Mouse (Mus musculus): Measurements from ENCODE around the gene Ugt1a7c. TPM values are rescaled to one million over a fixed set of nuclear protein-coding genes. Genes with fewer than 3 reads are reported as not detected.
A peak's percentile ranks its signal among the peaks of the same experiment; 100 is the strongest.
"Not testable (repeated sequence)": the region's sequence is repeated elsewhere in the genome, so short reads cannot be mapped to it uniquely, and the experiment has no call there.

Ugt1a7c gene
- total RNA-seq (2021), result 1 to 10 TPM; 2.4 to 3.0 TPM
- long read RNA-seq, experiment 1, partial matches to known transcripts, result 0 of 2 reads
- long read RNA-seq, experiment 1, other reads (novel, unspliced or antisense), result 0 of 2 reads
- long read RNA-seq, experiment 2, partial matches to known transcripts, result 0 of 3 reads
- long read RNA-seq, experiment 2, other reads (novel, unspliced or antisense), result 1 of 3 reads

GRCm38 (mm10) chr1:88094941-88095492, at the start of gene Ugt1a7c:
Gene Ugt1a7c (plus strand): TSS chr1:88095062.
- peak in 1 of 2 experiments; percentile 26 for DNase-seq (ENCODE audit: low spot score in 2 of 2)

- DNase-seq (ENCODE audit: low spot score in 2 of 2), result not testable (repeated sequence)
These were observed 47.5 kb upstream of the Ugt1a7c start for GRCm38 (mm10) chr1:88047408-88047807.

- DNase-seq (ENCODE audit: low spot score in 2 of 2), result no peak
These were observed 39.8 kb upstream of the Ugt1a7c start, which contains the start of gene Ugt1a10 for GRCm38 (mm10) chr1:88055088-88055487. Gene Ugt1a10 (plus strand): TSS chr1:88055388.

- DNase-seq (ENCODE audit: low spot score in 2 of 2), result not testable (repeated sequence)
These were observed 28.3 kb upstream of the Ugt1a7c start for GRCm38 (mm10) chr1:88066472-88067102.

GRCm38 (mm10) chr1:88070495-88070894, 24.4 kb upstream of the Ugt1a7c start, which contains the start of gene Ugt1a9:
Gene Ugt1a9 (plus strand): TSS chr1:88070800.
- no peak for DNase-seq (ENCODE audit: low spot score in 2 of 2)

GRCm38 (mm10) chr1:88070902-88071301, 24.0 kb upstream of the Ugt1a7c start:
- DNase-seq (ENCODE audit: low spot score in 2 of 2), result no peak

- DNase-seq (ENCODE audit: low spot score in 2 of 2), result no peak
These were observed 20.4 kb upstream of the Ugt1a7c start for GRCm38 (mm10) chr1:88074471-88074870.

GRCm38 (mm10) chr1:88077128-88077527, 17.7 kb upstream of the Ugt1a7c start:
- no peak for DNase-seq (ENCODE audit: low spot score in 2 of 2)

GRCm38 (mm10) chr1:88081670-88082069, 13.2 kb upstream of the Ugt1a7c start:
- DNase-seq (ENCODE audit: low spot score in 2 of 2), result no peak

- no peak for DNase-seq (ENCODE audit: low spot score in 2 of 2)
These were observed 8.7 kb upstream of the Ugt1a7c start for GRCm38 (mm10) chr1:88086125-88086524.

- no peak for DNase-seq (ENCODE audit: low spot score in 2 of 2)
These were observed 7.3 kb upstream of the Ugt1a7c start, which contains the start of gene Ugt1a8 for GRCm38 (mm10) chr1:88087513-88087912. Gene Ugt1a8 (plus strand): TSS chr1:88087813.

GRCm38 (mm10) chr1:88092341-88092740, 2.5 kb upstream of the Ugt1a7c start:
- DNase-seq (ENCODE audit: low spot score in 2 of 2), result no peak

- DNase-seq (ENCODE audit: low spot score in 2 of 2), result not testable (repeated sequence)
These were observed 589 bp upstream of the Ugt1a7c start for GRCm38 (mm10) chr1:88094270-88094676.

- not testable (repeated sequence) for DNase-seq (ENCODE audit: low spot score in 2 of 2)
These were observed 3.7 kb downstream of the Ugt1a7c start for GRCm38 (mm10) chr1:88098546-88098945.

GRCm38 (mm10) chr1:88099691-88100090, 4.8 kb downstream of the Ugt1a7c start:
- not testable (repeated sequence) for DNase-seq (ENCODE audit: low spot score in 2 of 2)

GRCm38 (mm10) chr1:88103019-88103418, 8.2 kb downstream of the Ugt1a7c start, which contains the start of gene Ugt1a6b:
Gene Ugt1a6b (plus strand): TSS chr1:88103252.
- not testable (repeated sequence) for DNase-seq (ENCODE audit: low spot score in 2 of 2)

GRCm38 (mm10) chr1:88103697-88104468, 9.0 kb downstream of the Ugt1a7c start:
- not testable (repeated sequence) for DNase-seq (ENCODE audit: low spot score in 2 of 2)

GRCm38 (mm10) chr1:88104667-88105430, 10.0 kb downstream of the Ugt1a7c start:
- no peak for DNase-seq (ENCODE audit: low spot score in 2 of 2)

- DNase-seq (ENCODE audit: low spot score in 2 of 2), result no peak
These were observed 10.8 kb downstream of the Ugt1a7c start for GRCm38 (mm10) chr1:88105656-88106055.

GRCm38 (mm10) chr1:88109027-88109557, 14.2 kb downstream of the Ugt1a7c start:
- not testable (repeated sequence) for DNase-seq (ENCODE audit: low spot score in 2 of 2)
